Mouse (Mus musculus): ENCODE results near the gene Gng8.
A peak's percentile ranks its signal among the peaks of the same experiment; 100 is the strongest.

Gng8 gene

GRCm38 (mm10) chr7:16908367-16908766, 16.8 kb downstream of the Gng8 start:
- no peak for DNase-seq (ENCODE audit: low spot score in 2 of 2)

- DNase-seq (ENCODE audit: low spot score in 2 of 2) = no peak
Measured at GRCm38 (mm10) chr7:16908859-16909258, 17.3 kb downstream of the Gng8 start.

GRCm38 (mm10) chr7:16909909-16910308, 18.3 kb downstream of the Gng8 start:
- no peak for DNase-seq (ENCODE audit: low spot score in 2 of 2)

GRCm38 (mm10) chr7:16911904-16912303, 20.3 kb downstream of the Gng8 start:
- DNase-seq (ENCODE audit: low spot score in 2 of 2) = no peak

- no peak for DNase-seq (ENCODE audit: low spot score in 2 of 2)
Measured at GRCm38 (mm10) chr7:16912360-16912759, 20.8 kb downstream of the Gng8 start.

GRCm38 (mm10) chr7:16913806-16914452, 22.3 kb downstream of the Gng8 start:
- peak; percentile 77 to 80 for DNase-seq (ENCODE audit: low spot score in 2 of 2)

- no peak for DNase-seq (ENCODE audit: low spot score in 2 of 2)
Measured at GRCm38 (mm10) chr7:16914453-16915343, 23.1 kb downstream of the Gng8 start.

- no peak for DNase-seq (ENCODE audit: low spot score in 2 of 2)
Measured at GRCm38 (mm10) chr7:16915461-16916340, 24.1 kb downstream of the Gng8 start.

- peak in 1 of 2 experiments; percentile 57 for DNase-seq (ENCODE audit: low spot score in 2 of 2)
Measured at GRCm38 (mm10) chr7:16916342-16917265, 25.0 kb downstream of the Gng8 start.

- DNase-seq (ENCODE audit: low spot score in 2 of 2) = no peak
Measured at GRCm38 (mm10) chr7:16917447-16917846, 25.9 kb downstream of the Gng8 start.

GRCm38 (mm10) chr7:16918014-16918413, 26.4 kb downstream of the Gng8 start:
- DNase-seq (ENCODE audit: low spot score in 2 of 2) = peak; percentile 68 to 73

- DNase-seq (ENCODE audit: low spot score in 2 of 2) = no peak
Measured at GRCm38 (mm10) chr7:16918670-16919069, 27.1 kb downstream of the Gng8 start.

GRCm38 (mm10) chr7:16919395-16920149, 28.0 kb downstream of the Gng8 start:
- DNase-seq (ENCODE audit: low spot score in 2 of 2) = no peak

- DNase-seq (ENCODE audit: low spot score in 2 of 2) = peak in 1 of 2 experiments; percentile 56
Measured at GRCm38 (mm10) chr7:16920150-16920579, 28.6 kb downstream of the Gng8 start.

- DNase-seq (ENCODE audit: low spot score in 2 of 2) = no peak
Measured at GRCm38 (mm10) chr7:16920818-16921791, 29.5 kb downstream of the Gng8 start.

GRCm38 (mm10) chr7:16921881-16922335, 30.3 kb downstream of the Gng8 start:
- DNase-seq (ENCODE audit: low spot score in 2 of 2) = no peak

- DNase-seq (ENCODE audit: low spot score in 2 of 2) = peak in 1 of 2 experiments; percentile 78
Measured at GRCm38 (mm10) chr7:16922360-16922973, 30.9 kb downstream of the Gng8 start.

Data from right cerebral cortex, postnatal 10 days (tissue).